ENCODE assay signal across 21 mouse cellular contexts in the genomic region with DNA sequence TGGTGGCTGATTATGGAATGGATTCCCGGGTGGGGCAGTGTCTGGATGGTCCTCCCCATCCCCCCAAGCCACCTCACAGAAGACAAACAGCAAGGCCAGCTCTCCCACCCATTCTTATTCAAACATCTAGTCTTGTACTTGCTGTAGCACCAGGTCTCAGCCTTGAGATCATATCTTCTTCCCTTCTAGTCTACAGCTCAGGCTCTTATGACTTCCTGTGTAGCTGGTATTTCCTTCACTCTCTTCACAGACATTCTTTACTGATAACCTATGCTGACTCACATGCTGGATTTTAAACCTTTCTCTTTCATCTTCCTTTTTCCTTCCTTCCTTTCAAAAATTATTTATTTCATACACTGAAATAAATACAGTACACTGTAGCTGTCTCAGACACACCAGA.
DNase-seq lines count a peak whose midpoint lies in the region; ATAC-seq lines count a peak whose summit lies in the region.
"Had no signal": no experiment of that assay in that cellular context is flagged by ENCODE, and none has a peak within 500 bp of the region (broad histone marks: within the 10 kb centered on the region; RNA-seq: fewer than 3 reads in every experiment).

No protein-coding gene starts in this region.

- peak; percentile 72 for DNase-seq in 416B (ENCODE audit: low read depth)
- peak; percentile 36 for DNase-seq in induced T-regulatory cell, adult 2 months (ENCODE audit: low read depth)
- DNase-seq in urinary bladder, postnatal 36 days (ENCODE audit: low spot score in 2 of 2), result no peak
- no peak for DNase-seq in natural killer cell, adult 2 months (ENCODE audit: low spot score in 2 of 2)
- DNase-seq: adrenal gland, adult 2 months; adrenal gland, postnatal 14 days; B cell, adult 2 months; cerebellum, adult 11 months; cerebellum, adult 2 months; cerebellum, adult 9-11 months; cerebellum, postnatal 25 days; embryo, embryonic 11 days; gastrocnemius, postnatal 36 days; heart, adult 2 months; heart, postnatal 14 days; heart, postnatal 4 days had no signal

- ATAC-seq in CD4-positive, CD25-positive, alpha-beta regulatory T cell, adult 4 months, result peak; percentile 87
- no peak for ATAC-seq in monocyte, adult 5-6 weeks (replicated peaks; ENCODE audit: insufficient number of reproducible peaks, low FRiP score, low TSS enrichment, poor library complexity, severe bottlenecking)
- ATAC-seq: forebrain, embryonic 15.5 days; intestine, embryonic 16.5 days; Patski had no signal

Comparison
In these comparisons a context has a peak if more than half of its experiments do, and no peak if none do; other contexts are left out.
1. DNase-seq: peak in 416B (single experiment) and induced T-regulatory cell, adult 2 months (single experiment); none in urinary bladder, postnatal 36 days (0 of 2) and natural killer cell, adult 2 months (0 of 2).